ENCODE assay signal across 8 mouse cellular contexts in genomic region chr12:111275150-111275841, GRCm38 (mm10). TPM values are rescaled to one million over a fixed set of nuclear protein-coding genes. Genes with fewer than 3 reads are reported as not detected.
DNase-seq lines count a peak whose midpoint lies in the region; ATAC-seq and TF ChIP-seq lines count a peak whose summit lies in the region.

No protein-coding gene starts in this region.

- no peak for TF ChIP-seq POLR2A in heart, adult 2 months (IDR thresholded peaks at IDR 0.05; ENCODE audit: insufficient read depth, low read depth, low read length)
- no peak for TF ChIP-seq POLR2A in ES-Bruce4 (IDR thresholded peaks at IDR 0.05; ENCODE audit: insufficient read depth, low read length)
- no peak for TF ChIP-seq POLR2A in limb, embryonic 14.5 days (IDR thresholded peaks at IDR 0.05; ENCODE audit: borderline replicate concordance, extremely low read depth, insufficient read depth, insufficient read length)

- peak overlapping the region; percentile 26 for H3K4me3 ChIP-seq in heart, adult 2 months
- H3K4me3 ChIP-seq in ES-Bruce4 (ENCODE audit: low read depth, low read length): peak overlapping the region; percentile 53
- peak overlapping the region; percentile 44 for H3K4me3 ChIP-seq in embryonic facial prominence, embryonic 15.5 days (replicated peaks)
- H3K4me3 ChIP-seq in limb, embryonic 14.5 days (replicated peaks; ENCODE audit: low read length): peak overlapping the region; percentile 45

- H3K9me3 ChIP-seq in ES-Bruce4 (replicated peaks; ENCODE audit: control insufficient read depth, insufficient read depth, low read length, poor library complexity, severe bottlenecking): no peaks in the 10 kb centered on the region
- H3K9me3 ChIP-seq in embryonic facial prominence, embryonic 15.5 days (replicated peaks): no peaks in the 10 kb centered on the region
- no peaks in the 10 kb centered on the region for H3K9me3 ChIP-seq in limb, embryonic 14.5 days (ENCODE audit: control insufficient read depth, low read length)

- H3K36me3 ChIP-seq in heart, adult 2 months (ENCODE audit: control insufficient read depth, insufficient read depth, low read length): no peaks in the 10 kb centered on the region
- no peaks in the 10 kb centered on the region for H3K36me3 ChIP-seq in ES-Bruce4 (ENCODE audit: control insufficient read depth, insufficient read depth, low read length, poor library complexity, severe bottlenecking)
- H3K36me3 ChIP-seq in embryonic facial prominence, embryonic 15.5 days: no peaks in the 10 kb centered on the region
- no peaks in the 10 kb centered on the region for H3K36me3 ChIP-seq in limb, embryonic 14.5 days (ENCODE audit: control insufficient read depth, insufficient read depth, low read length)

- no peaks in the 10 kb centered on the region for H3K4me1 ChIP-seq in heart, adult 2 months (ENCODE audit: control insufficient read depth, insufficient read depth, low read length)
- H3K4me1 ChIP-seq in ES-Bruce4 (ENCODE audit: control insufficient read depth, insufficient read depth, low read length): no peaks in the 10 kb centered on the region
- peaks cover 35% of the 10 kb centered on the region for H3K4me1 ChIP-seq in embryonic facial prominence, embryonic 15.5 days
- peaks cover 19% of the 10 kb centered on the region for H3K4me1 ChIP-seq in limb, embryonic 14.5 days (ENCODE audit: control insufficient read depth, insufficient read depth, low read length)

- no peak for TF ChIP-seq EP300 in heart, adult 2 months (IDR thresholded peaks at IDR 0.05; ENCODE audit: insufficient read depth, low read depth, low read length)
- TF ChIP-seq EP300 in ES-Bruce4 (IDR thresholded peaks at IDR 0.05; ENCODE audit: insufficient read depth, low read depth, low read length): no peak

- no peak for TF ChIP-seq CTCF in heart, adult 2 months (IDR thresholded peaks at IDR 0.05)
- no peak for TF ChIP-seq CTCF in ES-Bruce4 (IDR thresholded peaks at IDR 0.05; ENCODE audit: low read depth, low read length)

- ATAC-seq in embryonic facial prominence, embryonic 15.5 days (ENCODE audit: insufficient number of reproducible peaks, low FRiP score, low TSS enrichment, low read depth): no peak
- ATAC-seq in limb, embryonic 14.5 days (ENCODE audit: low FRiP score, low read depth): 0 out of 2 replicates have a peak, but pooled peaks have one; percentile 24
- no peak for ATAC-seq in megakaryocyte progenitor cell, adult 5-6 weeks (replicated peaks; ENCODE audit: poor library complexity)

- no peak overlapping the region for H3K9ac ChIP-seq in heart, adult 2 months (ENCODE audit: low read depth, low read length)
- H3K9ac ChIP-seq in ES-Bruce4 (ENCODE audit: low read depth, poor library complexity, severe bottlenecking): 0 out of 2 replicates have a peak overlapping the region, but pooled peaks have one; percentile 11
- peak overlapping the region; percentile 16; the same call in 1 of the 2 replicates for H3K9ac ChIP-seq in embryonic facial prominence, embryonic 15.5 days
- peak overlapping the region; percentile 44 for H3K9ac ChIP-seq in limb, embryonic 14.5 days (ENCODE audit: low read depth, low read length, severe bottlenecking)

- no peak overlapping the region for H3K27ac ChIP-seq in heart, adult 2 months
- no peak overlapping the region for H3K27ac ChIP-seq in ES-Bruce4 (ENCODE audit: insufficient read depth, low read length)
- H3K27ac ChIP-seq in embryonic facial prominence, embryonic 15.5 days (replicated peaks): no peak overlapping the region
- no peak overlapping the region for H3K27ac ChIP-seq in limb, embryonic 14.5 days (replicated peaks; ENCODE audit: low read depth, low read length)

- WGBS in heart, adult 2 months: 3% methylated on average over 58 of the region's 58 CpGs
- WGBS in embryonic facial prominence, embryonic 15.5 days: under 1% methylated on average over 58 of the region's 58 CpGs
- WGBS in limb, embryonic 14.5 days: under 1% methylated on average over 22 of the region's 58 CpGs

- peak overlapping the region; percentile 97 for H3K4me2 ChIP-seq in embryonic facial prominence, embryonic 15.5 days (replicated peaks)
- H3K4me2 ChIP-seq in limb, embryonic 14.5 days (replicated peaks; ENCODE audit: low read depth, low read length, severe bottlenecking): peak overlapping the region; percentile 90

- peak in 1 of 2 experiments; percentile 24 for DNase-seq in heart, adult 2 months
- no peak for DNase-seq in heart, adult 18-20 months
- no peak for DNase-seq in limb, embryonic 14.5 days (ENCODE audit: low spot score)
- no peak for DNase-seq in thymus, postnatal 14 days
- DNase-seq in spleen, postnatal 4 days (ENCODE audit: low spot score in 2 of 2): no peak

- H3K27me3 ChIP-seq in heart, adult 2 months (ENCODE audit: control insufficient read depth, insufficient read depth, low read length): peaks cover 39% of the 10 kb centered on the region
- peaks cover 4% of the 10 kb centered on the region for H3K27me3 ChIP-seq in ES-Bruce4 (ENCODE audit: control insufficient read depth, insufficient read depth, low read length, poor library complexity, severe bottlenecking)
- H3K27me3 ChIP-seq in embryonic facial prominence, embryonic 15.5 days: peaks cover 72% of the 10 kb centered on the region
- peaks cover 68% of the 10 kb centered on the region for H3K27me3 ChIP-seq in limb, embryonic 14.5 days (ENCODE audit: control insufficient read depth, insufficient read depth, low read length)

- no peaks in the 10 kb centered on the region for H3K79me2 ChIP-seq in heart, adult 2 months (replicated peaks; ENCODE audit: control insufficient read depth, insufficient read depth, low read length)

- intact Hi-C loops in heart, adult 2 months (cut with DNase I): loop anchor here (10.0 kb wide), 1 partner anchor 190 kb away; no protein-coding TSS in a partner anchor

RNA-seq across cellular contexts. Expression of gene Amn, which starts 4.4 kb away (rescaled TPM):
- total RNA-seq in heart, adult 2 months (2021): not detected
- not detected in 2 replicates for polyA plus RNA-seq in heart, adult 2 months (2012; rRNA removed)
- total RNA-seq in heart, adult 18-20 months (2021): not detected
- polyA plus RNA-seq in ES-Bruce4 (2011; ENCODE audit: insufficient read depth, insufficient read length, low read depth, missing spikeins): 1.6 and 1.9 TPM in 2 replicates
- 0.59 and 1.0 TPM in 2 replicates for polyA plus RNA-seq in embryonic facial prominence, embryonic 15.5 days (2015; fragmentation: Nextera tagmentation; extraction: Ambion mirVana)
- 1.4 and 1.7 TPM in 2 replicates for polyA plus RNA-seq in limb, embryonic 14.5 days (2012; rRNA removed)
- polyA plus RNA-seq in limb, embryonic 14.5 days (2014; fragmentation: Nextera tagmentation; extraction: Ambion mirVana): 0.55 and 0.97 TPM in 2 replicates
- not detected in 2 replicates for total RNA-seq in megakaryocyte progenitor cell, adult 5-6 weeks (2015)
- not detected in 2 replicates for total RNA-seq in megakaryocyte progenitor cell, adult 5-6 weeks (2017)
